Mouse (Mus musculus): ENCODE measurements around the gene Clk3.

Clk3 gene

GRCm38 (mm10) chr9:57770836-57771235, 5.2 kb upstream of the Clk3 start:
- DNase-seq (ENCODE audit: low read depth, low spot score) = no peak

GRCm38 (mm10) chr9:57770214-57770613, 4.6 kb upstream of the Clk3 start:
- DNase-seq (ENCODE audit: low read depth, low spot score) = no peak

- DNase-seq (ENCODE audit: low read depth, low spot score) = no peak
Measured at GRCm38 (mm10) chr9:57769539-57770069, 3.9 kb upstream of the Clk3 start.

- DNase-seq (ENCODE audit: low read depth, low spot score) = no peak
Measured at GRCm38 (mm10) chr9:57767231-57767630, 1.6 kb upstream of the Clk3 start.

GRCm38 (mm10) chr9:57766431-57766830, 771 bp upstream of the Clk3 start:
- DNase-seq (ENCODE audit: low read depth, low spot score) = no peak

- DNase-seq (ENCODE audit: low read depth, low spot score) = peak; percentile 78
Measured at GRCm38 (mm10) chr9:57764974-57765363, 691 bp downstream of the Clk3 start.

- peak; percentile 32 for DNase-seq (ENCODE audit: low read depth, low spot score)
Measured at GRCm38 (mm10) chr9:57764147-57764973, 1.3 kb downstream of the Clk3 start.

- no peak for DNase-seq (ENCODE audit: low read depth, low spot score)
Measured at GRCm38 (mm10) chr9:57762563-57762991, 3.1 kb downstream of the Clk3 start.

- DNase-seq (ENCODE audit: low read depth, low spot score) = no peak
Measured at GRCm38 (mm10) chr9:57761563-57762551, 3.8 kb downstream of the Clk3 start.

- DNase-seq (ENCODE audit: low read depth, low spot score) = no peak
Measured at GRCm38 (mm10) chr9:57760416-57761146, 5.1 kb downstream of the Clk3 start.

- no peak for DNase-seq (ENCODE audit: low read depth, low spot score)
Measured at GRCm38 (mm10) chr9:57759289-57759688, 6.4 kb downstream of the Clk3 start.

- DNase-seq (ENCODE audit: low read depth, low spot score) = no peak
Measured at GRCm38 (mm10) chr9:57758528-57758927, 7.1 kb downstream of the Clk3 start.

GRCm38 (mm10) chr9:57757578-57757977, 8.1 kb downstream of the Clk3 start:
- no peak for DNase-seq (ENCODE audit: low read depth, low spot score)

GRCm38 (mm10) chr9:57750901-57751300, 14.8 kb downstream of the Clk3 start:
- DNase-seq (ENCODE audit: low read depth, low spot score) = no peak

- DNase-seq (ENCODE audit: low read depth, low spot score) = no peak
Measured at GRCm38 (mm10) chr9:57748831-57749230, 16.8 kb downstream of the Clk3 start.

- no peak for DNase-seq (ENCODE audit: low read depth, low spot score)
Measured at GRCm38 (mm10) chr9:57748137-57748536, 17.5 kb downstream of the Clk3 start.

GRCm38 (mm10) chr9:57747067-57747466, 18.6 kb downstream of the Clk3 start:
- no peak for DNase-seq (ENCODE audit: low read depth, low spot score)

- peak; percentile 44 for DNase-seq (ENCODE audit: low read depth, low spot score)
Measured at GRCm38 (mm10) chr9:57744462-57745091, 21.1 kb downstream of the Clk3 start.

- no peak for DNase-seq (ENCODE audit: low read depth, low spot score)
Measured at GRCm38 (mm10) chr9:57739863-57740262, 25.8 kb downstream of the Clk3 start.

GRCm38 (mm10) chr9:57733606-57734005, 32.1 kb downstream of the Clk3 start:
- DNase-seq (ENCODE audit: low read depth, low spot score) = no peak

GRCm38 (mm10) chr9:57728312-57728711, 37.3 kb downstream of the Clk3 start:
- no peak for DNase-seq (ENCODE audit: low read depth, low spot score)

Measured in retina, adult 2 months (tissue).